Mouse (Mus musculus) c-Kit-positive CD71-positive TER-119-positive erythroid progenitor cells, embryonic 14.5 days (primary cell): ENCODE measurements around the gene Nudt3.

Source experiments
- DNase-seq: peaks from one replicate; pipeline ENCODE4 v3.0.0-alpha.2; 2013; ENCODE audit warnings: low spot score

The Nudt3 gene

DNA sequence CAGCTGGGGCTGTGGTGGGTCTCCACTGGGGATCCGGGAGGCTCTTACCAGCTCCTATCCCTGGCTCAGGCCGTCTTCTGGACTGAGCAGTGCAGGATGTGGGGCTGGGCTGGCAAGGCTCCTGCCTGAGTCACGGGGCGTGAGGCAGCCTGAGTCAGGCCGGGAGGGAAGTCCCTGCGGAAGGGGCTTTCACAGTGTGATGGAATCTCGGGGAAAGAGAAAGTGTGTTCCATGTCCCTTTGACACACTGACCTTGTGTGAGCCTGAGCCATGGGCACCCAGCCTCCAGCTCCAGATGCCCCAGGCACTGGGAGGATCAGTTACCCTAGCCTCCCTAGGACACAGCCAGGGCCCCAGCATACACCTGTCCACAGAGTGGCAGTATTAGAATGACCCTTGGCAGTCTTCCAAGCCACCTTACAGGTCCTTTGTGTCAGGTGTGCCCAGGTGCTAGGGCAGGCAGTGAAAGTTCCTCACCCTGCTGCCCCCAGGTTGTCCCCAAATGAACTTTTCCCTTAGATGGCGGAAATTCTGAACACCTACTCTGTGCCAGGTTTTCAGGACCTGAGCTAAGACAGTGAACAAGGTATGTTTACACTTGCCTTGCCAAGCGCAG is 75.9 kb downstream of the Nudt3 start:
- DNase-seq: no peak

DNA sequence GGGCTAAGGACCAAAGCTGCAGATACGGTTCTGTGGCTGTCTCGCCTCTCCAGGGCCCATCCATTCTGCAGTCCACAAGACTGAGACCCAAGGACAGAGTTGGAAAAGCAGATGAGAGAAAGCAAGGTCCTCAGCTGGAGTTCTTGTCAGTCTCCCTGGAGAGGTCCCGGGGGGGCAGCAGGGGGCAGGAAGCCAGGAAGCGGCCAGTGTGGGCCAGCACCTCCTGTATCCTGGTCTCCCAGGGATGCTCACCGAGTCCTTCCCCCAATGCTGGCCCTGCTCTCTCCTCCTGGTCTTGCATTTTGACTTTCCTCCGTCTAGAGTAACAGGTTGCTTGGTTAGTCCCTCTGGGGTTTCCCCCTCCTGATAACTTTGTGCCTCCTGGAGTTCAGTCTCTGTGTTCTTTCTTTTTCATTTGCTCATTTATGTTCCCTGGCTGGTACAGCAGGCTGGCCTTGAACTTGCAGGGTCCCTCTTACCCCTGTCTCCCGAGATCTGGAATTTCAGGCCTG is 76.7 kb downstream of the Nudt3 start:
- no peak for DNase-seq

DNA sequence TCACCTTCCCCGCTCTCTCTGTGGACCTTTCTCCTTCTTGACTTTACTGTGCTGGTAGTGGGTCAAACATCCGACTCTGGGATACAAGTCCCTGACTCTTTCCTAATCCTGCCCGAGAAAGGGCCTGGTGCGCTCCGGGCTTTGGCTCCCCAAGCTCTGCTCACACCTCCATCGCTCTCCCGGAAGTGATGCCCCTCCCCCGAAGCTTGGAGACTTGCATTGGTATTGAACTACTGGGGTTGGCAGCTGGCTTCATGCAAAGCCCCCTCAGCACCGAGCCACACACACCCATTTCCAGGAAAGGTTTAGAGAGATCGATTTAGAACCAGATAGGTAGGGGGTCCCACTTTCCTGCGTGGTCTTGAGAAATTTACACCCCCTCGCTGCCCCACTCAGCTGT is 77.3 kb downstream of the Nudt3 start:
- no peak for DNase-seq

DNA sequence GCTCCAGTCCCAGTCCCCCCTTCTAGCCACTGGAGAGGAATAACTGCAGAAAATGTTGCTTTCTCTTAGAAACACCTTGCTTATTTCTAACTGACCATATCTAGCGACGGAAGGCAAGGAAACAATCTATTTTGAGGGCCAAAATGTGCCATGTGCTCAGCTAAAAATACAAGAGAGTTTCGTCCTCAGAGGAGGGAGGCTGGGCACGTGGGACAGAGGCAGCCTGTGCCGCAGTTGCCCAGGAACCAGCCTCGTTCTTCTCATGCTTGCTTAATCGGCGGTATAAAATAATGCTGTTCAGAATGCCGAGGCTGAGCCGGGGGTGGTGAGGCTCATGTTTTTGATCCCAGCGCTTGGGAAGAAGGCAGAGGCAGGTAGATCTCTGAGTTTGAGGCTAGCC is 78.7 kb downstream of the Nudt3 start:
- no peak for DNase-seq

DNA sequence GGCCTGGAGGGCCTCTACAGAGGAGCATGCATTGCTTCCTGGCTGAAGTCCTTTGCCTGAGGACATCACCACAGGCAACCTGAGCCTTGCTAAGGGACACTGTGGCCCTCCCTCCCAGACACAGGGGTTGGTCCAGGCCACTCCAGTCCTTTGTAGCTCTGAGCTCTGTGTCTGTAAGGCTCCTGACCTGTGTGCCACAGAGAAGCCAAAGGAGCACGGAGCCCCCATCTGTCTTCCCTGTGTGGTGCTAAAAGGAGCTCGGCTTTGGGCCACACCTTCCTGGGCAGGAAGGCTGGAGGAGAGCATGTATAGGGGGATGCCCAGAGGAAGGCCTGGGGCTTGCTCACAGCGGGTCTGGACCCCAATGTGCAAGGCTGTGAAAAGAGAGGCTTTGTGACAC is 81.3 kb downstream of the Nudt3 start:
- DNase-seq: no peak

DNA sequence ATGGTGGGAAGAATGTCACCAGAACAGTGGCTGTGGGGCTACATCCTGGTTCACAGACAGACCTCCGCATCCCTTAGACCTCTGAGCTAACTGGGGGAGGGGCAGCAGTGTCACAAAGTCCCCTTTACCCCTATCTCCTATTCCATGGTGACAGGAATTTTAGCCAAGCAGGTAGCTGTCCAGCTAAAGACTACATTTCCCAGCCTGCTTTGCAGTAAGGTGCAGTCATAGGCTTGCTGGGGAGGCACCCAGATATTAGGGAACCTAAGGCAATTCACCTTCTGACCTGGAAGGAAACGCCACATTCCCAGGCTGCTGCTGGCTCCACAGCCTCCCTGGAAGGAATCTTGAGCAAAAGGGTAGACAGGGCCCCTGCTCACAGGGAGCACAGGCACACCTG is 82.0 kb downstream of the Nudt3 start:
- no peak for DNase-seq

DNA sequence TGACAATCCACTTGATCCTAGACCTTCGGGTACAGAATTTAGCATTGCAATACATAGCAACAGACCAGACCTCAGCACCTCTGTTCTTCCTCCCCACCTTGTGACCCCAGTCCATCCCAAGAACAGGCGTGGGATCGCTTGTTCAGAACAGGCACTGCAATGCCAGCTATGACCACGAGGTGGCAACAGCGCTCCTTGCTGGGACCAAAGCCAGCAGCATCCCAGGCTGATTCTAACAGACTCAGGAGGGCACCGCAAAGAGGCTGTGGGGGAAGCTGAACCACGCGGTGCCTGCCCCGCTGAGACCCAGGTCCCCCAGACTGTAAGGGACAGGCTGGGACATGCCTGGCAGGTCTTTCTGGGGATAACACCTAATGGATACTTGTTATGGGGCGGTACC is 88.6 kb downstream of the Nudt3 start:
- peak; percentile 75 for DNase-seq

DNA sequence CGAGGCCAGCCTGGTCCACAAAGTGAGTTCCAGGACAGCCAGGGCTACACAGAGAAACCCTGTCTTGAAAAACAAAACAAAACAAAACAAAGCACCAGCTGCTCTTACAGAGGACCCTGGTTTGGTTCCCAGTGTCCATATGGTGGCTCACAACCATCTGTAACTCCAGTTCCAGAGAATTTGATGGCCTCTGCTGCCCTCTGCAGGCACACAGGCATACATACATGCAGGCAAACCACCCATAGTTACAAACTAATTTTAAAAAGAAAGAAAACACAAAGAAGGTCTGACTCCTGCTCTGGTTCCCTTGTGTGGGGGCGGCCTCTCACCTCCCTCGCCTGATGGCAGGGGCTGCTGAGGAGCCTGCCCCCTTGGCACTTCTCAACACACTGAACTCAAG is 89.9 kb downstream of the Nudt3 start:
- DNase-seq: no peak

DNA sequence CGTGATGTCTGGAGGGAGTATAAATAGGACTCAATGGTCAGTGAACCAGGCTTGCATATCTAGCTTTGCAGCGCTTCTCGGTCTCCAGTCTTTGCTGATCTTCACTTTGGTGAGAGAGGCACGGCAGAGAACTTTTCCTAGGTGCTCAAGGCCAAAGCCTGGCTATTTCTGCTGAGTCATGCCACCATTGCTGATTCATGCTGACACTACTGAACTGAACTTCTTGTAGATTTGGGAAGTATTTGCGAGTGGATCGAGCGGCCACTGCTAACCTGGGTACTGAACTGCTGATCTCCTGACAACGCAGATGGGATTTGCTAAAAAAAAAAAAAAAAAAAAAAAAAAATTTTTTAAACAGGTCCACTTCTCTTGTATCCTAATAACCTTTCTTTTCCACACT is 91.2 kb downstream of the Nudt3 start:
- peak; percentile 53 for DNase-seq
